Mouse (Mus musculus) left cerebral cortex, adult 2 months (tissue): ENCODE data around the gene Pck2. TPM values are rescaled to one million over a fixed set of nuclear protein-coding genes. Genes with fewer than 3 reads are reported as not detected.

Experiments used
- DNase-seq, 2 experiments: peaks; one replicate each; pipeline ENCODE4 v3.0.0; 2021 to 2022; ENCODE audit warnings: low spot score in 2 of 2, mixed read lengths in 1 of 2; ENCODE audit errors: extremely low spot score in 1 of 2
- H3K27ac ChIP-seq: fragments of 200-600 bp; 2 replicates; pipeline ENCODE4 v1.8.1; 2022
- H3K4me3 ChIP-seq: fragments of 200-600 bp; 2 replicates; pipeline ENCODE4 v1.8.1; 2022
- CTCF ChIP-seq: fragments of 200-600 bp; IDR thresholded peaks from 2 replicates; pipeline ENCODE4 v1.8.1; 2022; ENCODE audit warnings: antibody characterized with exemption, mild to moderate bottlenecking, moderate library complexity
- intact Hi-C: fragments of 180-260 bp; cut with DNase I; formaldehyde crosslinking; loops from one replicate; pipeline ENCODE4 v1.15.1; 2025
- total RNA-seq, 2 experiments: library from RNA; stranded (reverse); gene quantifications; 2 replicates each; pipeline ENCODE4 v1.2.3; 2021

Gene Pck2
- total RNA-seq, 2 experiments from 2014 or later: 31.1 to 36.0 TPM

GRCm38 (mm10) chr14:55589771-55590448 is 49.8 kb downstream of the Pck2 start:
- DNase-seq: no peak
- peak overlapping the region; percentile 91 for H3K4me3 ChIP-seq
- intact Hi-C loops: no loop called here
- no peak for TF ChIP-seq CTCF
- H3K27ac ChIP-seq: peak overlapping the region; percentile 73

GRCm38 (mm10) chr14:55590748-55591330 is 50.8 kb downstream of the Pck2 start, which contains the start of gene Psme2:
Psme2 (minus strand) TSS chr14:55591113.
- TF ChIP-seq CTCF: no peak
- intact Hi-C loops: loop anchor here (1.0 kb wide), 1 partner anchor 31 kb away; the partner anchor contains the start of genes A730061H03Rik and Dcaf11
- peak within 1 kb of the TSS; percentile 91 for H3K4me3 ChIP-seq
- DNase-seq: peak; percentile 86 to 88
- peak within 1 kb of the TSS; percentile 94 for H3K27ac ChIP-seq

GRCm38 (mm10) chr14:55591331-55591891 is 51.3 kb downstream of the Pck2 start, which contains the start of gene Rnf31:
Rnf31 (plus strand) TSS chr14:55591708.
- peak within 1 kb of the TSS; percentile 94 for H3K27ac ChIP-seq
- intact Hi-C loops: loop anchor here (1.0 kb wide), 1 partner anchor 31 kb away; the partner anchor contains the start of genes A730061H03Rik and Dcaf11
- peak within 1 kb of the TSS; percentile 91 for H3K4me3 ChIP-seq
- TF ChIP-seq CTCF: no peak
- peak; percentile 89 to 90 for DNase-seq

GRCm38 (mm10) chr14:55592226-55592625 is 52.2 kb downstream of the Pck2 start:
- H3K27ac ChIP-seq: peak overlapping the region; percentile 79; the same call in 1 of the 2 replicates
- peak overlapping the region; percentile 91 for H3K4me3 ChIP-seq
- intact Hi-C loops: no loop called here
- no peak for TF ChIP-seq CTCF
- DNase-seq: no peak

GRCm38 (mm10) chr14:55596036-55596690 is 56.1 kb downstream of the Pck2 start:
- TF ChIP-seq CTCF: no peak
- DNase-seq: no peak
- intact Hi-C loops: no loop called here
- Histone ChIP-seq H3K4me3 (no peak overlapping the region), H3K27ac (no peak overlapping the region)

GRCm38 (mm10) chr14:55598521-55599390 is 58.7 kb downstream of the Pck2 start:
- H3K27ac ChIP-seq: no peak overlapping the region
- TF ChIP-seq CTCF: no peak
- no peak for DNase-seq
- H3K4me3 ChIP-seq: no peak overlapping the region
- intact Hi-C loops: no loop called here

Other genes with a start within 250 kb of the Pck2 start
- gene Dhrs4, start 61.5 kb upstream of the Pck2 start, total RNA-seq: 10 to 100 TPM; 16.8 to 20.4 TPM
- gene Carmil3, start 49.6 kb upstream of the Pck2 start, total RNA-seq: 10 to 100 TPM; 48.6 to 55.8 TPM
- gene Cpne6, start 29.8 kb upstream of the Pck2 start, total RNA-seq: 100 to 1,000 TPM; 209 to 225 TPM
- under 1 TPM; 0.29 to 0.84 TPM for gene Nrl, start 15.3 kb upstream of the Pck2 start, total RNA-seq
- 10 to 100 TPM; 76.8 to 80.8 TPM for gene Dcaf11, start 19.7 kb downstream of the Pck2 start, total RNA-seq
- 1 to 10 TPM in 1 of 2 experiments, under 1 TPM in 1; 0.86 to 1.8 TPM for gene A730061H03Rik, start 20.1 kb downstream of the Pck2 start, total RNA-seq
- gene Fitm1, start 35.4 kb downstream of the Pck2 start, total RNA-seq: not detected
- gene Psme1, start 37.9 kb downstream of the Pck2 start, total RNA-seq: 10 to 100 TPM; 46.8 to 51.6 TPM
- 10 to 100 TPM; 49.8 to 50.3 TPM for gene Emc9, start 45.0 kb downstream of the Pck2 start, total RNA-seq
- gene Psme2, start 50.8 kb downstream of the Pck2 start, total RNA-seq: 10 to 100 TPM; 46.0 to 60.3 TPM
- gene Rnf31, start 51.4 kb downstream of the Pck2 start, total RNA-seq: 10 to 100 TPM; 40.9 to 43.4 TPM
- gene Irf9, start 63.3 kb downstream of the Pck2 start, total RNA-seq: 10 to 100 TPM; 13.0 to 16.4 TPM
- gene Rec8, start 77.8 kb downstream of the Pck2 start, total RNA-seq: 1 to 10 TPM; 2.7 to 2.8 TPM
- gene Ipo4, start 95.7 kb downstream of the Pck2 start, total RNA-seq: 100 to 1,000 TPM; 118 to 130 TPM
- gene Gm49378, start 97.6 kb downstream of the Pck2 start, total RNA-seq: 1 to 10 TPM; 3.5 to 6.1 TPM
- gene Tm9sf1, start 103.5 kb downstream of the Pck2 start, total RNA-seq: 10 to 100 TPM; 37.8 to 41.0 TPM
- 1 to 10 TPM in 1 of 2 experiments, under 1 TPM in 1; 0.91 to 1.2 TPM for gene Tssk4, start 109.9 kb downstream of the Pck2 start, total RNA-seq
- 10 to 100 TPM; 40.6 to 41.6 TPM for gene Mdp1, start 120.2 kb downstream of the Pck2 start, total RNA-seq
- gene Gmpr2, start 131.7 kb downstream of the Pck2 start, total RNA-seq: 10 to 100 TPM; 21.1 to 23.2 TPM
- 100 to 1,000 TPM; 294 to 309 TPM for gene Nedd8, start 131.9 kb downstream of the Pck2 start, total RNA-seq
- 10 to 100 TPM; 14.1 to 16.3 TPM for gene Tinf2, start 141.6 kb downstream of the Pck2 start, total RNA-seq
- gene Tgm1, start 173.7 kb downstream of the Pck2 start, total RNA-seq: not detected
- 10 to 100 TPM; 50.2 to 51.3 TPM for gene Rabggta, start 182.0 kb downstream of the Pck2 start, total RNA-seq
- gene Dhrs1, start 205.4 kb downstream of the Pck2 start, total RNA-seq: 10 to 100 TPM; 76.5 to 88.8 TPM
- 10 to 100 TPM in 1 of 2 experiments, 1 to 10 TPM in 1; 9.6 to 12.9 TPM for gene Nop9, start 205.4 kb downstream of the Pck2 start, total RNA-seq
- 1 to 10 TPM; 2.5 to 2.7 TPM for gene Cideb, start 218.2 kb downstream of the Pck2 start, total RNA-seq
- gene Ltb4r2, start 221.2 kb downstream of the Pck2 start, total RNA-seq: under 1 TPM; 0.33 to 0.38 TPM
- under 1 TPM; 0.33 to 0.50 TPM for gene Ltb4r1, start 225.7 kb downstream of the Pck2 start, total RNA-seq
- 1 to 10 TPM; 3.0 to 6.3 TPM for gene Adcy4, start 243.8 kb downstream of the Pck2 start, total RNA-seq
- gene Ripk3, start 248.6 kb downstream of the Pck2 start, total RNA-seq: 1 to 10 TPM; 1.2 to 1.3 TPM